Mouse (Mus musculus) brown adipose tissue, adult 24 weeks (tissue): ENCODE data around the gene Snx8. TPM values are rescaled to one million over a fixed set of nuclear protein-coding genes. Genes with fewer than 3 reads are reported as not detected.

Experiments used
- H3K27ac ChIP-seq: fragments of 200-500 bp; replicated peaks from 2 replicates; pipeline ENCODE4 v1.5.1; 2012; ENCODE audit warnings: low read depth, mild to moderate bottlenecking, low read length
- H3K4me1 ChIP-seq: fragments of 200-500 bp; 2 replicates; pipeline ENCODE4 v1.6.1; 2012; ENCODE audit warnings: low read length, mixed read lengths; ENCODE audit not compliant: control insufficient read depth, insufficient read depth, insufficient read length
- H3K4me3 ChIP-seq: fragments of 200-500 bp; 2 replicates; pipeline ENCODE4 v1.5.1; 2012; ENCODE audit warnings: low read depth, mild to moderate bottlenecking, low read length, moderate library complexity; ENCODE audit not compliant: insufficient read depth
- polyA plus RNA-seq: library from polyadenylated mRNA; stranded (reverse); fragments of >200 nt; gene quantifications from 2 replicates; pipeline ENCODE4 v1.2.4, GENCODE M21; 2012; ENCODE audit not compliant: missing spikeins, insufficient read depth, insufficient read length

Snx8 gene
- polyA plus RNA-seq, 1 experiment: 5.5 TPM

DNA sequence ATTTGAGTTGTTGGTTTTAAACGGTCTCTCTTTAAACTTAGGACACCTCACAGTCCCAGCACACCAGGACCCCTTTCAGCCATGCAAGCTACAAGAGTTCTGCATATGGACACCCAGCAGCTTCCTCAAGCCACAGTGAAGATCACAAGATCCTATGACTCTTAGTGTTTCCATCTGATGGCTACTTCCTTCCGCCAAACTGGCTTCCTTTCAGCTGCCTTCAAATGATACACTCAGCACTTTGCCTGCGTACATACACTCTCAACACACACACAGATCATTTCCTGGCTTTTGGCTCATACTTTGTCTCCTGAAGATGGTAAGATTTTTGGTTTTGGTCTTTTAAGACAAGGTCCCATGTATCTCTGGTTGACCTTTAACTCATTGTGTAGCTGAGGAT is 3.6 kb upstream of the Snx8 start:
- H3K27ac ChIP-seq: peak overlapping the region; percentile 64

DNA sequence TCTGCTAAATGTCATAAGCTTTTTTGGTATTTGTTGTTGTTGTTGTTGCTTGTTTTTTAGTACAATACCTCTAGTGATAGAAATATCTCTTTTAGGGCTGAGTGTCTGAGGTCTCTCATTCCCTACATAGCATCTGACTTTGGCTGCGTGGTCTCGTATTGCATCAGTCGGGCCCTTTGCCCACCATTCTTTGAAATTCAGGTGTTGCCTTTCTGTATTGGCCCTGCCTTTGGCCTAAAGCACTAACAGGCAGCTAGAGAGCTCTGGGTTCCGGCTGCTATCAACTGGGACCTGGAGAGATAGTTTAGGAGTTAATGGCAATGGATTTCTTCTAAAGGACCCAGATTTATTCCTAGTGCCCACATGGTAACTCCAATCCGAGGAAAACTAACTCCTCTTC is 2.9 kb upstream of the Snx8 start:
- Histone ChIP-seq H3K4me1 (peaks cover 2% of the 10 kb centered on the region; the same call in 1 of the 2 replicates), H3K27ac (peak overlapping the region; percentile 39), H3K4me3 (no peak overlapping the region)

More for the DNA sequence above, 3.6 kb upstream of the Snx8 start:
- Histone ChIP-seq H3K4me1 (peaks cover 2% of the 10 kb centered on the region; the same call in 1 of the 2 replicates), H3K4me3 (no peak overlapping the region)

GRCm38 (mm10) chr5:140391435-140391834 is 2.4 kb upstream of the Snx8 start:
- H3K27ac ChIP-seq: no peak overlapping the region
- no peak overlapping the region for H3K4me3 ChIP-seq
- peaks cover 2% of the 10 kb centered on the region; the same call in 1 of the 2 replicates for H3K4me1 ChIP-seq

- Histone ChIP-seq H3K4me3 (peak overlapping the region; percentile 42), H3K4me1 (peaks cover 2% of the 10 kb centered on the region; the same call in 1 of the 2 replicates), H3K27ac (no peak overlapping the region)
Observed at GRCm38 (mm10) chr5:140389647-140390046, 585 bp upstream of the Snx8 start.

- peak overlapping the region; percentile 26; the same call in 1 of the 2 replicates for H3K27ac ChIP-seq
- H3K4me1 ChIP-seq: peaks cover 4% of the 10 kb centered on the region; the same call in 1 of the 2 replicates
- H3K4me3 ChIP-seq: peak overlapping the region; percentile 76
Observed at GRCm38 (mm10) chr5:140387816-140388510, 1.1 kb downstream of the Snx8 start.

DNA sequence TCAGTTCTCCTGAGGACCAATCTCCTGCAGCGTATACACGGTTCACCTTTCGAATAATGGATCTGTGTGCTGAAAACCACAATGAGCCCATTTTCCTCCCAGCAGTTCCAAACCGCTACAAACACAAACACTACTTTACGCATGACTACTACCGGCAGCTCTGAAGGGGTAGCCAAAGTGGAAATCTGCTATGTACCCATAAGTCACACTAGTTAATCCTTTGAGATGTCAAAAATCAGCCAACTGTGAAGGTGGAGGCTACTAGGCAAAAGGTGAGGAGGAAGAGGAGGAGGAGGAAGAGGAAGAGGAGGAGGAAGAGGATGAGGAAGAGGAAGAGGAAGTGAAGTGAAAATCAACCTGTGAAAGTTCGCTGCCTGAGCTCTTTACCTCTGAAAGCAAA is 1.8 kb downstream of the Snx8 start:
- no peak overlapping the region for H3K27ac ChIP-seq
- H3K4me3 ChIP-seq: peak overlapping the region; percentile 76

DNA sequence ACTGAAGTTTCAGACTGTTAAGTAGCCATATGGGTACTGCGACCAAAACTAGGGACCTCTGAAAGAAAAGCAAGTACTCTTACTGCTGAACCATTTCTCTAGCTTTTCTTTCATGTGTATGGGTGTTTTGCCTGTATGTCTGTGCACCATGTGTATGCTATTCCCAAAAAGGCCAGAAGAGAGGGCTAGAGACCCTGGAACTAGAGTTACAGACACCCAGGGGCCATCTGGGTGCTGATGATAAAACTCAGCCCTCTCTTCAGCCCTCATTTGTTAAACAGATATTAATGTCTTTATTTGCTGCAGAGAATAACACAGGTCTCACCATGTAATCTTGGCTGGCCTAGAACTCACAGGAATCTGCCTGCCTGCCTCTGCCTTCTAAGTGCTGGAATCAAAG is 4.6 kb downstream of the Snx8 start:
- Histone ChIP-seq H3K4me3 (no peak overlapping the region), H3K27ac (no peak overlapping the region), H3K4me1 (peaks cover 6% of the 10 kb centered on the region)

More for the DNA sequence above, 1.8 kb downstream of the Snx8 start:
- peaks cover 4% of the 10 kb centered on the region; the same call in 1 of the 2 replicates for H3K4me1 ChIP-seq

DNA sequence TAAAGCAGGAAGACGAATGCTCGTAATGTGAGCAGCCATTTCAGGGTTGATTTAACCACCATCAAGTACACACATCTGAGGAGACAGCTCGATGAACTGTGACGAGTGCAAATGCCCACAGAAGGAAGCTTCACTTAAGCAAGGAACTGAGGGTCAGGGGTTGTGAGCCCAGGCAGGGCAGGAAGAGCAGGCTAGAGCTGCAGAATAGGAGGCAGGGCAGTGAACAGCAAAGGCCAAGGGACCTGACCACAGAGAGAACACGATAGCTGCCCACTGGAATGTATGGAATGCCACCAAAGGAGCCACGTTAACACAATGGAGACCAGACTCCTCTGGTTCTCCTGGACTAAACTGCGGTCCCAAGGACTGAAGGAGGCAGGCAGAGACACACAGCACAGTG is 5.5 kb downstream of the Snx8 start:
- peaks cover 7% of the 10 kb centered on the region for H3K4me1 ChIP-seq
- H3K4me3 ChIP-seq: no peak overlapping the region
- no peak overlapping the region for H3K27ac ChIP-seq

GRCm38 (mm10) chr5:140382688-140383087 is 6.4 kb downstream of the Snx8 start:
- H3K4me3 ChIP-seq: no peak overlapping the region
- H3K4me1 ChIP-seq: peaks cover 12% of the 10 kb centered on the region
- no peak overlapping the region for H3K27ac ChIP-seq

DNA sequence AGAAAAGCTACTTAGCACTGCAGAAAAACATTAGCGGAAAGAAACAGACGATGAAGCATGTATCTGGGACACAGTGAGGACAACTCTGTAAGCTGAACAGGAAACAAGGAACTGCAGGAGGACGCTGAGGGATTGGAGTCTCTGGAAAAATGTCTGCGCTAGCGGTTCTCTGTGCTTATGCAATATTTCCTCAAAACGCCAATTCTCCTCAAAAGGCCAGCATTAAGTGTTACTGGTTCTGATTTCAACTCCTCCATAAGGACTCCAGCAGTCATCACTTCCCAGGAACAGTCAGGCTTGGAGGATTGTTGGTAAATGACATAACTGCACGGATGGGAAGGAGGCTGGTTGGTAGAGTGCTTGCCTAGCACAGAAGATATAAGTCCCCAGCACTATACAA is 7.9 kb downstream of the Snx8 start:
- H3K27ac ChIP-seq: peak overlapping the region; percentile 29; the same call in 1 of the 2 replicates
- no peak overlapping the region for H3K4me3 ChIP-seq
- H3K4me1 ChIP-seq: peaks cover 12% of the 10 kb centered on the region

DNA sequence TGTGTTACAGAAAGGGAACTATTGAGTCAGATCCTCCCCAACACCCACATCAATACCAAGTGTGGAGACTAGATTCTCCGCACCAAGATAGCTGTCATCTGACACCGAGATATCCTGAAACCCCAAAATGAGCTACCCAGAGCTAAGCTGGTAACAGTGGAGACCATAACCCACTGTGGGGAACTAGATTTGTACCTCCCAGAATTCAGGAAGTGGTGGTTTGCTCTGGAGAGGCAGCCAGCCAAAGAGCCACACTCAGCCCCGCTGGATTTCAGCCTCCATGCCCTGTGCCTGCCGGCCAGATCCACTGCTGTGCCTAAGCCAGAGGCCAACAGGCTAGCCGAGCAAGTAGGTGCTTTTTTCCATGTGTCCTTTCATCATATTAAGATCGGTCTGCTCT is 9.8 kb downstream of the Snx8 start:
- Histone ChIP-seq H3K27ac (peak overlapping the region; percentile 67), H3K4me1 (peaks cover 12% of the 10 kb centered on the region)

DNA sequence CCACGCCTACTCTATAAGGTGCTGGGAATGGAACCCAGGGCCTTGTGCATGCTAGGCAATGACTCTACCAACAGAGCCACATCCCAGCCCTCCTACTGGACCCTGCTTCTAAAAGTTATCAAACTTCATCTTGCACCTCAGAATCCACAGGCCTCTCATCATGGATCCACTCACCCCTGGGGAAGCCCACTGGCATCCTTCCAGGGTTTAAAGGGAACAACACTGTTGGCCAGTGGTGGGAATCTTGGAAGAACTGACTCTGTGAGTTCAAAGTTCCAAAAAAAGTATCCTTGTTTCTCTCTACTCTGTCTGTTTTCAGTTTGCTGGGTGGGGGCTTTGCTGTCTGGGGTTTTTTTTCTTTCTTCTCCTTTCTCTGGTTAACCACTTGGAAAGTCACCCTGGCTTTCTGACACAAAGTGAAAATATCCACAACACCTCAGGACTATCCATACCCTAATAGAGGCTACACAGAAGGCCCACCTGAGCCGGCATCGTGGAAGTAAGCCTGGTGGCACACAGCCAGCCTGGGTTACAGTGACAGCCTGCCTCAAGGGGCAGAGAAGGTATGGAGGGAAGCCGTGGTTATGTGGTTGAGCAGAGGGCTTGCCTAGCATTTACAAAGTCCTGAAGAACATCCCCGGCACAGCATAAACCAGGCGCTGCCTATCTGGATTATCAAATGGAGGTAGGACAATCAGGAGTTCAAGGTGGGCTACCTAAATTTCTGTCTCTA is 10.8 kb downstream of the Snx8 start:
- H3K27ac ChIP-seq: no peak overlapping the region; the same call in 1 of the 2 replicates
- no peak overlapping the region for H3K4me3 ChIP-seq
- H3K4me1 ChIP-seq: peaks cover 10% of the 10 kb centered on the region

More for the DNA sequence above, 9.8 kb downstream of the Snx8 start:
- no peak overlapping the region for H3K4me3 ChIP-seq

GRCm38 (mm10) chr5:140375249-140375829 is 13.7 kb downstream of the Snx8 start:
- Histone ChIP-seq H3K4me3 (no peak overlapping the region), H3K27ac (no peak overlapping the region), H3K4me1 (peaks cover 15% of the 10 kb centered on the region)

DNA sequence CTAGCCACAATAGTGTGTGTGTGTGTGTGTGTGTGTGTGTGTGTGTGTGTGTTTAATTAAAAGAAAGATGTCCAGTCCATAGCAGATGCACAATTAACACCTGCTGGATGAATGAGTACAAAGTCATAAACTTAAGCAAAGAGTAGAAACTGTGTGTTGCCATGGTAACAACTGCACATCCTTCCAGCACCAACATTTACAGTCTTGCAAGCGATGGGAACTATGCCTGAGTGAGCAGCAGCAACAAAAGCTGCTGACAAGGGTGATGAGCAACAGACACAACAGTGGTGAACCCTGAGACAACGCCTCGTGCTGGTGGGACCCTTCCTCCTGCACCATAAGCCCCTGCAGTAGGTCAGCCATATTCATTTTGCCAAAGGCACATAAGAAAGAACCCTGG is 14.8 kb downstream of the Snx8 start:
- no peak overlapping the region for H3K27ac ChIP-seq
- peaks cover 15% of the 10 kb centered on the region for H3K4me1 ChIP-seq

GRCm38 (mm10) chr5:140373711-140374110 is 15.4 kb downstream of the Snx8 start:
- no peak overlapping the region for H3K27ac ChIP-seq
- H3K4me1 ChIP-seq: peaks cover 15% of the 10 kb centered on the region
- no peak overlapping the region for H3K4me3 ChIP-seq

More for the DNA sequence above, 14.8 kb downstream of the Snx8 start:
- no peak overlapping the region for H3K4me3 ChIP-seq
